Mouse (Mus musculus): ENCODE data around the gene Tmem198.

GRCm38 (mm10) chr1:75487040-75487404, 7.7 kb downstream of the Tmem198 start:
- TF ChIP-seq CTCF (IDR thresholded peaks at IDR 0.05) (no peak), EP300 (IDR thresholded peaks at IDR 0.05) (no peak)
